Mouse (Mus musculus): ENCODE results near the gene Ncor2.

GRCm38 (mm10) chr5:125141916-125142315, 37.1 kb downstream of the Ncor2 start:
- no peak for TF ChIP-seq CTCF (conservative IDR thresholded peaks at IDR 0.05; ENCODE audit: low read length)
- no peak for TF ChIP-seq NANOG (IDR thresholded peaks at IDR 0.05; ENCODE audit: borderline replicate concordance, low read length)
- no peak for TF ChIP-seq POU5F1 (IDR thresholded peaks at IDR 0.05; ENCODE audit: borderline replicate concordance, low read length)
